Mouse (Mus musculus) erythroblast, adult 5-6 weeks (primary cell): Measurements from ENCODE around the gene Gatad1. TPM values are rescaled to one million over a fixed set of nuclear protein-coding genes. Genes with fewer than 3 reads are reported as not detected.

Source experiments
- total RNA-seq, 2 experiments: library from RNA; stranded (forward) in 1 of 2; stranded (reverse) in 1 of 2; fragments of 150-400 nt in 1 of 2; fragments of 200-764, 138-1000 nt in 1 of 2; gene quantifications; 2 replicates each; pipeline versions ENCODE4 v1.2.3 to v1.2.4; 2015 to 2017; ENCODE audit warnings: low replicate concordance in 2 of 2

Gatad1 gene
- total RNA-seq, 2 experiments from 2014 or later, result 49.4 to 58.0 TPM

Other genes with a start within 250 kb of the Gatad1 start
- 28.4 and 32.2 TPM in 2 replicates for gene Fam133b, start 113.4 kb downstream of the Gatad1 start, total RNA-seq (2015; ENCODE audit: low replicate concordance)
- gene Fam133b, start 113.4 kb downstream of the Gatad1 start, total RNA-seq (2017; ENCODE audit: low replicate concordance), result 51.6 and 76.8 TPM in 2 replicates
- gene 1700109H08Rik, start 85.6 kb downstream of the Gatad1 start, total RNA-seq (2015; ENCODE audit: low replicate concordance), result 6.9 and 17.6 TPM in 2 replicates
- gene 1700109H08Rik, start 85.6 kb downstream of the Gatad1 start, total RNA-seq (2017; ENCODE audit: low replicate concordance), result 9.5 and 21.3 TPM in 2 replicates
- 11.1 and 19.2 TPM in 2 replicates for gene Pex1, start 61.1 kb downstream of the Gatad1 start, total RNA-seq (2015; ENCODE audit: low replicate concordance)
- 5.0 and 7.8 TPM in 2 replicates for gene Pex1, start 61.1 kb downstream of the Gatad1 start, total RNA-seq (2017; ENCODE audit: low replicate concordance)
- 3.1 and 3.5 TPM in 2 replicates for gene Rbm48, start 60.6 kb downstream of the Gatad1 start, total RNA-seq (2015; ENCODE audit: low replicate concordance)
- gene Rbm48, start 60.6 kb downstream of the Gatad1 start, total RNA-seq (2017; ENCODE audit: low replicate concordance), result 9.9 and 22.0 TPM in 2 replicates
- not detected in 2 replicates for gene Tmbim7, start 6.0 kb downstream of the Gatad1 start, total RNA-seq (2015; ENCODE audit: low replicate concordance)
- gene Tmbim7, start 6.0 kb downstream of the Gatad1 start, total RNA-seq (2017; ENCODE audit: low replicate concordance), result not detected in 2 replicates
- gene Ankib1, start 145.7 kb upstream of the Gatad1 start, total RNA-seq (2015; ENCODE audit: low replicate concordance), result 4.8 and 13.2 TPM in 2 replicates
- gene Ankib1, start 145.7 kb upstream of the Gatad1 start, total RNA-seq (2017; ENCODE audit: low replicate concordance), result 18.1 and 21.3 TPM in 2 replicates
- 36.8 and 42.3 TPM in 2 replicates for gene Krit1, start 146.0 kb upstream of the Gatad1 start, total RNA-seq (2015; ENCODE audit: low replicate concordance)
- 51.4 and 55.5 TPM in 2 replicates for gene Krit1, start 146.0 kb upstream of the Gatad1 start, total RNA-seq (2017; ENCODE audit: low replicate concordance)
- gene Lrrd1, start 188.0 kb upstream of the Gatad1 start, total RNA-seq (2015; ENCODE audit: low replicate concordance), result not detected in 2 replicates
- gene Lrrd1, start 188.0 kb upstream of the Gatad1 start, total RNA-seq (2017; ENCODE audit: low replicate concordance), result not detected in 2 replicates
- 2.1 and 13.1 TPM in 2 replicates for gene Mterf1a, start 236.7 kb upstream of the Gatad1 start, total RNA-seq (2015; ENCODE audit: low replicate concordance)
- gene Mterf1a, start 236.7 kb upstream of the Gatad1 start, total RNA-seq (2017; ENCODE audit: low replicate concordance), result 4.7 and 8.2 TPM in 2 replicates